Mouse (Mus musculus) lung, embryonic 14.5 days (tissue): ENCODE measurements at regions not wholly inside any gene's neighbourhood (a gene's known extent, or its start where the extent isn't known, plus 50 kb on each side); places are given as distances from the start of the nearest gene placed in this dataset.
A peak's percentile ranks its signal among the peaks of the same experiment; 100 is the strongest.

ENCODE experiments used
- ATAC-seq: fragments of 200-750 bp; cut with Nextera tagmentation; 2 replicates; pipeline ENCODE4 v1.8.0; 2017; ENCODE audit warnings: mild to moderate bottlenecking, moderate TSS enrichment, moderate library complexity; ENCODE audit not compliant: insufficient read depth
- DNase-seq: peaks from one replicate; pipeline ENCODE4 v3.0.0-alpha.2; 2015
- H3K27ac ChIP-seq: fragments of 300-500 bp; sonication (generic); 2 replicates; pipeline ENCODE4 v1.5.1; 2014; ENCODE audit warnings: low read depth, mild to moderate bottlenecking, moderate library complexity
- H3K27me3 ChIP-seq: fragments of 300-500 bp; sonication (generic); 2 replicates; pipeline ENCODE4 v1.6.1; 2014; ENCODE audit warnings: low read length, control low read depth; ENCODE audit not compliant: insufficient read depth
- H3K36me3 ChIP-seq: fragments of 300-500 bp; sonication (generic); 2 replicates; pipeline ENCODE4 v1.6.1; 2014; ENCODE audit warnings: control low read depth; ENCODE audit not compliant: insufficient read depth
- H3K4me1 ChIP-seq: fragments of 300-500 bp; sonication (generic); 2 replicates; pipeline ENCODE4 v1.6.1; 2014; ENCODE audit warnings: antibody characterized with exemption, control low read depth; ENCODE audit not compliant: insufficient read depth
- H3K4me2 ChIP-seq: fragments of 300-500 bp; sonication (generic); 2 replicates; pipeline ENCODE4 v1.6.1; 2014; ENCODE audit warnings: mild to moderate bottlenecking
- H3K4me3 ChIP-seq: fragments of 300-500 bp; sonication (generic); 2 replicates; pipeline ENCODE4 v1.5.1; 2014; ENCODE audit warnings: low read depth, low read length
- H3K9ac ChIP-seq: fragments of 300-500 bp; sonication (generic); 2 replicates; pipeline ENCODE4 v1.6.1; 2014
- H3K9me3 ChIP-seq: fragments of 300-500 bp; sonication (generic); 2 replicates; pipeline ENCODE4 v1.6.1; 2016; ENCODE audit warnings: low read depth, low read length, control low read depth
- CTCF ChIP-seq: IDR thresholded peaks from 2 replicates; pipeline ENCODE4 v1.5.1; 2016; ENCODE audit warnings: antibody characterized with exemption, low read depth
- WGBS: fragments of 180-500 bp; shearing (Covaris S2); extraction: QIAGEN DNeasy Blood & Tissue Kit; methylation state at CpG from one replicate; pipeline ENCODE4 v1.1.7; 2014; 5-methylcytosine and 5-hydroxymethylcytosine counted together

DNA sequence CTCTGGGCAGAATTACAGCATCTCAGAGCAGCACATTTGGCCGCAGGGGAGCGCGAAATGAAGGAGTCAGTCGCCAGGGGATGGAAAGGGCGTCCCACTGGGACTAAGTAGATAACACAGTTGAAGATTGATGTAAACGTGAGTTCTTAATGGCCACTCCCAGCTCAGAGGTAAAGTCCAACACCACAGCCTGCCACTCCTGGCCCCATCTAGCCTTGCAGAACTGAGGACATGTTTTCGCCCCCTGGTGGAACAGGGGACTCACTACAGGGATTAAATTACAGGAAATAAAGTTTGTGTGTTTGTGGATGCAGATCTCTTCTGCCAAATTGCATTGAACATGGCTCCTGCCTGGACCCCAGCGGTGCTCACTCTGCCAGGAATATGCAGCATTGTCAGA, 76.7 kb upstream of the Shisa3 start:
- 26% methylated on average over 8 of the region's 8 CpGs for WGBS
- Histone ChIP-seq H3K27me3 (no peaks in the 10 kb centered on the region), H3K4me1 (no peaks in the 10 kb centered on the region), H3K36me3 (no peaks in the 10 kb centered on the region), H3K27ac (no peak overlapping the region), H3K9ac (no peak overlapping the region), H3K4me3 (no peak overlapping the region), H3K4me2 (no peak overlapping the region), H3K9me3 (no peaks in the 10 kb centered on the region)
- DNase-seq, result peak; percentile 59
- TF ChIP-seq CTCF, result peak; percentile 72
- no peak for ATAC-seq

DNA sequence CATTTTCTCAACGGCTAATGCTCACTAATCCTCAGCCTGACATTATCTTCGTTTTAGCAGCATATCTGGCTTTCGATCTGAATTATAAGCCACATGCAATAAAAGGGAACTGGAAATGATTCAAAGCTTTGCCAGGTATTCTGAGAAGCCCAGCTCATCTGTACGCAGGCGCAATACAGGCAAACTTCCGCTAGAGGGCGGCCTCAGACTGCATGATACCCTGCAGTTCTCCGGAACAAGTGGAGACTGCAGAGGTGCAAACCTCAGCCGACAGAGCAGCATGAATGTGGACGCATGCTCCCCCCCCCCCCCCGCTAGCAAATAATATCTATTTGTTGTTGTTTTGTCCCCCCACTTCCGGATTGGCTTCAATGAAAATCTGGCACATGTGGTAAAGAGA, 75.3 kb upstream of the Shisa3 start:
- Histone ChIP-seq H3K9ac (no peak overlapping the region), H3K27ac (no peak overlapping the region), H3K27me3 (no peaks in the 10 kb centered on the region), H3K4me3 (no peak overlapping the region), H3K4me1 (no peaks in the 10 kb centered on the region), H3K36me3 (no peaks in the 10 kb centered on the region), H3K4me2 (peak overlapping the region; percentile 45), H3K9me3 (no peaks in the 10 kb centered on the region)
- peak; percentile 75 for ATAC-seq
- DNase-seq, result peak; percentile 96
- TF ChIP-seq CTCF, result peak; percentile 98
- 3% methylated on average over 12 of the region's 12 CpGs for WGBS

DNA sequence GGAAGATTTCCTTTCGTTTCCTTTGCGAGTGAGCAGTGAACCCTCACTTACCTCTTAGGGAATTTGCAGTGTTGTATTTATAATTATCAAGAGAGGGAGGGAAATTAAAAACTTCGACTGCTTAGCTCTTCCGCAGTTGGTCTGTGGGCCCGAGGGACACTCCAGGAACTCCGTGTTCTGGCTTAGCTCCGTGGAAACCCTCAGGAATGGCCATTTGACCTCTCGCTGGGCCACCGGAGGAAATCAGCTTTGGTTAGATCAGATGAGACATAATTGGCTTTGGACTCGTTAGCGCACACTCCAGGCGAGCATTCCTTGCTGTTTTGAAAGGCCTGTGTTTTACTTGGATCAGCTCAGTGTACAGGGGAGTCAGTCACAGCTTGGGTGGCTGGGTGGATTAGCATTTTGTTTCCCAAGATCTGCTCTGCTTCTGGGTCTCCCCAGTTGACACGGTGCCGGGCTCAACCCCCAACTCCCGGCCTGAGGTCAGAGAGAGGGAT, 74.9 kb upstream of the Shisa3 start:
- no peaks in the 10 kb centered on the region for H3K36me3 ChIP-seq
- H3K9ac ChIP-seq, result no peak overlapping the region
- WGBS, result 36% methylated on average over 15 of the region's 15 CpGs
- no peaks in the 10 kb centered on the region for H3K4me1 ChIP-seq
- H3K4me3 ChIP-seq, result no peak overlapping the region
- no peaks in the 10 kb centered on the region for H3K9me3 ChIP-seq
- DNase-seq, result no peak
- H3K27ac ChIP-seq, result no peak overlapping the region
- H3K4me2 ChIP-seq, result peak overlapping the region; percentile 45
- ATAC-seq, result peak; percentile 6; the same call in 1 of the 2 replicates
- no peaks in the 10 kb centered on the region for H3K27me3 ChIP-seq
- TF ChIP-seq CTCF, result no peak

DNA sequence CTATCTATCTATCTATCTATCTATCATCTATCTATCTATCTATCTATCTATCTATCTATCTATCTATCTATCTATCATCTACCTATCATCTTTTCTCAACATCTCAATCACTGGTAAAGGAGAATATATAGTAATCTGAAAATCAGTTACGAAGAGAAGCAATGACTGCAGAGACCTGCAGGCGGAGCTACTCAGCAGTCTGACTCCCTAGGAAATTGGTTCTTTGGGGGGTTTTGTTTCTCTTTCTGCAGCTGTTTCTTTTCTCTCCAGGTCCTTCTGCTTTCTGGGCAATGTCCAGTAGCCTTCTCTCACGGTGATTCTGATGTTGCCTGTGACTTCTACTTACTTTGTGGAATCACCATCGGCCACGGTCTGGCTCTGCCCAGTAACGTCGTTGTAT, 73.6 kb upstream of the Shisa3 start:
- ATAC-seq (no peak), DNase-seq (peak; percentile 74)
- Histone ChIP-seq H3K27ac (no peak overlapping the region), H3K4me3 (no peak overlapping the region), H3K9me3 (no peaks in the 10 kb centered on the region), H3K36me3 (no peaks in the 10 kb centered on the region), H3K4me1 (no peaks in the 10 kb centered on the region), H3K9ac (no peak overlapping the region), H3K27me3 (no peaks in the 10 kb centered on the region), H3K4me2 (no peak overlapping the region)
- 61% methylated on average over 7 of the region's 7 CpGs for WGBS
- peak; percentile 62 for TF ChIP-seq CTCF

DNA sequence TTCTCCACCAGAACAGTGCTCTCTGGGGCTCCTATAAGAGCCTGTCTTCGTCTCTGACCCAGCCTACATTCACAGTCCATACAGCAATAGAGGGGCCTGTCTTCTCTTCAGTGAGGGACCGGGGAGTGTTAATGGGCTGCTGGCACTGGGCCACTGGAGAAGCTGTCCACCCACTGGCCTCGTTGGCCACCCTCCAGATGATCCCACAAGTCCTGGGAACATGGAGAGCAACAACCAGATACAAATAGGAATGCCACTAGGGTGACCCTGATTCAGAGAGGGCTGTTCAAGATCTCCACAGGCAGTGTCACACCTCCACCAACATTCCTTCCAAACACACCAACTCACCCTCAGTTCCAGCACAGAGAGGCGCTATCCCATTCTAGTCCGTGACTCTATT, 69.7 kb upstream of the Shisa3 start:
- TF ChIP-seq CTCF, result no peak
- Histone ChIP-seq H3K9ac (no peak overlapping the region), H3K27ac (no peak overlapping the region), H3K36me3 (no peaks in the 10 kb centered on the region), H3K27me3 (no peaks in the 10 kb centered on the region), H3K9me3 (no peaks in the 10 kb centered on the region), H3K4me1 (no peaks in the 10 kb centered on the region), H3K4me2 (no peak overlapping the region), H3K4me3 (no peak overlapping the region)
- ATAC-seq (peak; percentile 30; the same call in 1 of the 2 replicates), DNase-seq (peak; percentile 70)
- 57% methylated on average over 5 of the region's 5 CpGs for WGBS

DNA sequence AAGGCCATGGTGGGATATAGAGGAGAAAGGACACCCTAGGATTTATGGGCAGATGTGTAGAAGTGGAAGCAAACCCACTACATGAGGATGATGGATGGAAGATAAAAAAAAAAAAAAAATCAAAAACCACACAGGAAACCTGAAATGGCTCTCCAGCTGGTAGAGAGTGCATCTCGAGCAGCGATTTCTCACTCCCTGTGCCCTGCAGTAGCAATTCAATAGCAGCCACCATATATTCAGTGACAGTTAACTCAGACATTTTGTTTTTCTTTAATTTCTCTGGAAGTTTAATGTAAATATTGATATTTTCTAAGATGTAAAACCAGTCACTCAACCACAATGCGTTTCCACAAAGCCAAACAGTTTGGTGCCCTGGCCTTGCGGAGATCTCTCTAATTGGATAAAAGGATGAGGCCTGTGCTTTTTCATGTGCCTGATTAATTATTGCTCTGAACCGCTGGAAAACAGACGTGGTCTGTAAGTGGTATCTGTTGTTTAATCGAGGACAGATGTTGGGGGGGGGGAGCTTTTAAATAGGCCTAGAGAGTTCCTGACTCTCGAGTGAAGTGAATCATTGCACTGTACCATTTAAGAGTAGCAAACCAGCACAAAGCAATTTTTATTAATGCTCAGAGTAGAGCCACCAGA, 68.0 kb upstream of the Shisa3 start:
- no peak overlapping the region for H3K4me3 ChIP-seq
- no peak overlapping the region for H3K9ac ChIP-seq
- no peak for TF ChIP-seq CTCF
- H3K27me3 ChIP-seq, result no peaks in the 10 kb centered on the region
- no peak overlapping the region for H3K4me2 ChIP-seq
- 42% methylated on average over 8 of the region's 8 CpGs for WGBS
- no peaks in the 10 kb centered on the region for H3K4me1 ChIP-seq
- DNase-seq (peak; percentile 55), ATAC-seq (peak; percentile 39; the same call in 1 of the 2 replicates)
- H3K27ac ChIP-seq, result no peak overlapping the region
- no peaks in the 10 kb centered on the region for H3K9me3 ChIP-seq
- no peaks in the 10 kb centered on the region for H3K36me3 ChIP-seq

DNA sequence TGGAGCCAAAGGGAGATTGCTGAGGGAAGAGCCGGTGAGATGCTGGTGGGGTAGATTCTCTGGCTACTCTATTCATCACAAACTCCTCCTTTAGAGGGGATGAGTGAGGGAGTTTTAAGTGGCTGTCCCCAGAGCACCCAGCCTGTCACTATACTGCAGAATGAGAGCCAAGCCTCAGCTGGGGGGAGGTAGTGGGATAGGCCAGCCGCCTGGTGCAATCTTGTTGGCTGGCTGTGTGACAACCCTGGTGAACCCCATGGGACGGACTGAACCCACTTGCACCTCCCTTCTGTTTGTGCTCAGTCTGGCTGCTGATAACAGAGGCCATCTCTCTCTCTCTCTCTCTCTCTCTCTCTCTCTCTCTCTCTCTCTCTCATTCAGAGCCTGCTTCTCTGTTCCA, 65.8 kb upstream of the Shisa3 start:
- 39% methylated on average over 3 of the region's 3 CpGs for WGBS
- no peaks in the 10 kb centered on the region for H3K4me1 ChIP-seq
- TF ChIP-seq CTCF, result no peak
- DNase-seq (peak; percentile 44), ATAC-seq (peak; percentile 55)
- no peak overlapping the region for H3K9ac ChIP-seq
- no peaks in the 10 kb centered on the region for H3K27me3 ChIP-seq
- H3K4me2 ChIP-seq, result no peak overlapping the region
- no peaks in the 10 kb centered on the region for H3K36me3 ChIP-seq
- H3K27ac ChIP-seq, result no peak overlapping the region
- H3K9me3 ChIP-seq, result no peaks in the 10 kb centered on the region
- H3K4me3 ChIP-seq, result no peak overlapping the region
